Mouse (Mus musculus) bone marrow macrophage, adult 2 months (primary cell): ENCODE results near the gene Map4k3. TPM values are rescaled to one million over a fixed set of nuclear protein-coding genes. Genes with fewer than 3 reads are reported as not detected.
"Not testable (repeated sequence)": the region's sequence is repeated elsewhere in the genome, so short reads cannot be mapped to it uniquely, and the experiment has no call there.

ENCODE experiments used
- H3K27ac ChIP-seq: 2 replicates; pipeline ENCODE4 v1.5.1; 2012; ENCODE audit warnings: low read depth, low read length; ENCODE audit not compliant: insufficient read depth
- H3K4me1 ChIP-seq: 2 replicates; pipeline ENCODE4 v1.6.1; 2012; ENCODE audit warnings: low read length; ENCODE audit not compliant: control insufficient read depth, insufficient read depth
- H3K4me3 ChIP-seq: 2 replicates; pipeline ENCODE4 v1.5.1; 2012; ENCODE audit warnings: mild to moderate bottlenecking, low read length, moderate library complexity; ENCODE audit not compliant: insufficient read depth
- CTCF ChIP-seq: IDR thresholded peaks from 2 replicates; pipeline ENCODE4 v1.5.1; 2012; ENCODE audit warnings: low read depth, mild to moderate bottlenecking, low read length, moderate library complexity
- POLR2A ChIP-seq: IDR thresholded peaks from 2 replicates; pipeline ENCODE4 v1.6.1; 2012; ENCODE audit warnings: mild to moderate bottlenecking, low read depth, low read length, borderline replicate concordance
- polyA plus RNA-seq: library from polyadenylated mRNA; stranded (reverse); fragments of >200 nt; gene quantifications from 2 replicates; pipeline ENCODE4 v1.2.4, GENCODE M21; 2012; ENCODE audit not compliant: missing spikeins, insufficient read depth, insufficient read length

The Map4k3 gene
- polyA plus RNA-seq, 1 experiment, result 31.0 TPM

DNA sequence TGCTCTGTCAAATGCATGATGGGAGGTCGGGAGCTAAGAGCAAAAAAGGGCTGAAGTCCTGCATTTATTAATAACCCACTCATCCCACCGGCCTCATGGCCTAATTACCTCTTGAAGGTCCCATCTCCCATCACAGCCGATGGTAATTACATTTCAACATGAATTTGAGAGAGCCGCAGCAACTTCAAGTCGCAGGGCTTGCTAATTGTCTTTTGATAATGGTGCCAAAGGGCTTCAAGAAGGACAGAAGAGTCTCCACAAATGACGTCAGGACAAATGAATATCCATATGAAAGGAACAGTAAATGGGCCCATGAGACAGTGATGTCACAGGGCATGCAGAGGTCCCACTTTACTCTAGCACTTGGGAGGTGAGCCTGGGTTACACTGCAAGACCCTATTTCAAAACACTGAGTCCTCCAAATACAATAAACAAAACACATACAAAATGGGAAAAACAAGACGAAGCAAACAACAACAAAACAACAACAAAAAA is 153.8 kb downstream of the Map4k3 start:
- Histone ChIP-seq H3K4me1 (no peaks in the 10 kb centered on the region), H3K27ac (no peak overlapping the region), H3K4me3 (no peak overlapping the region)
- TF ChIP-seq POLR2A (no peak), CTCF (no peak)

- TF ChIP-seq POLR2A, result no peak
- no peak for TF ChIP-seq CTCF
- Histone ChIP-seq H3K27ac (no peak overlapping the region), H3K4me3 (no peak overlapping the region), H3K4me1 (no peaks in the 10 kb centered on the region)
Measured at GRCm38 (mm10) chr17:80572187-80572935, 155.9 kb downstream of the Map4k3 start.

GRCm38 (mm10) chr17:80571460-80571859 is 156.8 kb downstream of the Map4k3 start:
- Histone ChIP-seq H3K4me1 (no peaks in the 10 kb centered on the region), H3K27ac (no peak overlapping the region), H3K4me3 (no peak overlapping the region)
- TF ChIP-seq POLR2A (no peak), CTCF (no peak)

DNA sequence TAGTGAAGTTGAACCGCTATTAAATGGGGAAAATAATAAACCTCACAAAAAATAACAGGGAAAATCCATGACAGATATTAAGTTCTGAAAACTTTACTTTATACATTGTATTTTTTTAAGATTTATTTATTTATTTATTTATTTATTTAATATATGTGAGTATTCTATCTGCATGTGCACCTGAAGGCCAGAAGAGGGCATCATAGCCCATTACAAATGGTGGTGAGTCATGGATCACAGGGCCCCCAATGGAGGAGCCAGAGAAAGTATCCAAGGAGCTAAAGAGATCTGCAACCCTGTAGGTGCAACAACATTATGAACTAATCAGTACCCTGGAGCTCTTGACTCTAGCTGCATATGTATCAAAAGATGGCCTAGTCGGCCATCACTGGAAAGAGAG is 158.6 kb downstream of the Map4k3 start:
- not testable (repeated sequence) for H3K27ac ChIP-seq, H3K4me1 ChIP-seq, H3K4me3 ChIP-seq

DNA sequence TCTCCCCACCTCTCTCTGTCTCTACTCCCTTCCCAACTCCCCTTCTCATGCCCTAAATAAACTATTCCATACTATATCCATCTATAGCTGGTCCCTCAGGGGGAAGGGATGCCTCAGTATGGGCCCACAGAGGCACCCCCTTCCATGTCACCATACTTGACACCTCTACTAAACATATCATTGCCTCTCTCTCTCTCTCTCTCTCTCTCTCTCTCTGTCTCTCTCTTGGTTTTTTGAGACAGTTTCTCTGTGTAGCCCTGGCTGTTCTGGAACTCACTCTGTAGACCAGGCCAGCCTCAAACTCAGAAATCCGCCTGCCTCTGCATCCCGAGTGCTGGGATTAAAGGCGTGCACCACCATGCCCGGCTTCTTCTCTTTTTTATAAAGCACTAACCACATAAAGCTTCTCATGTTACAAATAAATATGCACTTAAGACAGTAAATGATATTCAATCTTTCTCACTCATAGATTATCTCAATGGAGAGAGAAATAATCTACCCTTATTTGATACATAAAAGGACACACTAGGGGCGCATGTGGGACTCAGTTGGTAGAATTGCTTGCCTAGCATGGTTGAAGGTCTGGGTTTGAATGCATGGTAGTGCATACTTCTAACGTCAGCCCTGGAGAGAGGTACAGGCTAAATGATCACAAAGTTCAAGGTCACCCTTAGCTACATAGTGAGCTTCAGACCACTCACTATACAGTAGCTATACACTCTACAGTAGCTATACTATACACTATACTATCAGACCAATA is 159.3 kb downstream of the Map4k3 start:
- no peak overlapping the region for H3K4me3 ChIP-seq
- no peak for TF ChIP-seq POLR2A
- no peak for TF ChIP-seq CTCF
- H3K4me1 ChIP-seq, result no peaks in the 10 kb centered on the region
- no peak overlapping the region for H3K27ac ChIP-seq

DNA sequence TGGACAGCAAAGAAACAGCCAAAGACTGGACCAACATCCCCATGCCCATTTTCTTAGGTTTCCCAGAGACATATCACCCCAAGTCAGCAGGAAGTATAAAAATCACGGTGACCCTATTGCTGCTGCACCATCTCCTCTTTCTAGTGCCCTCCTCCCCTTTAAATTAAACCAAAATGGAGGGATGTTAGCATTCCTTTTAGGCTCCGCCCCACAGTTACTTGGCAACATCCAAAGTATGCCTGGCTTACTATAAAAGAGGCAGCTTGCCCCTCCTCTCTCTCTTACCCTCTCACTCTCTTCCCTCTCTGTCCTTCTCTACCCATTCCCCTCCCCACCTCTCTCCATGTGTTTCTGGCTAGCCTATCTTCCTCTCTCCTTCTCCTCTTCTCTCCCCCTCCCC is 159.8 kb downstream of the Map4k3 start:
- Histone ChIP-seq H3K27ac (no peak overlapping the region), H3K4me1 (peaks cover 3% of the 10 kb centered on the region), H3K4me3 (no peak overlapping the region)
- no peak for TF ChIP-seq POLR2A
- TF ChIP-seq CTCF, result no peak

DNA sequence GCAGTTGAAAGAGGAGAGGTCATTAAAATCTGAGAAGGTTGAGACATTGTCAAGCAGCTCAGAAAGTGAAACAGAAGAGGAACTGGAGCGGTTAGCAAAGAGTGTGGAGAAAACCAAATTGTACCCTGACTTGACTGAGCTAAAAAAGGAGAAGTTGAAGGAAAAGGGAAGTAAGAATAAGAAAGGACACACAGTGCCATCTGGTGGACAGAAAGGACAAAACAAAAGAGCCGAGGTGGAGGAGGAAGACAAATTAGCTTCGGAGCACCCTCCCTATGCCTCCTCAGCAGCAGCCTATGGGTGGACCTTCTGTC is 163.7 kb downstream of the Map4k3 start:
- peaks cover 3% of the 10 kb centered on the region for H3K4me1 ChIP-seq
- TF ChIP-seq POLR2A, result no peak
- no peak for TF ChIP-seq CTCF
- H3K4me3 ChIP-seq, result peak overlapping the region; percentile 71
- peak overlapping the region; percentile 88 for H3K27ac ChIP-seq

- H3K4me1 ChIP-seq, result not testable (repeated sequence)
- peak overlapping the region; percentile 71 for H3K4me3 ChIP-seq
- H3K27ac ChIP-seq, result peak overlapping the region; percentile 88
Measured at GRCm38 (mm10) chr17:80563762-80564610, 164.3 kb downstream of the Map4k3 start.

DNA sequence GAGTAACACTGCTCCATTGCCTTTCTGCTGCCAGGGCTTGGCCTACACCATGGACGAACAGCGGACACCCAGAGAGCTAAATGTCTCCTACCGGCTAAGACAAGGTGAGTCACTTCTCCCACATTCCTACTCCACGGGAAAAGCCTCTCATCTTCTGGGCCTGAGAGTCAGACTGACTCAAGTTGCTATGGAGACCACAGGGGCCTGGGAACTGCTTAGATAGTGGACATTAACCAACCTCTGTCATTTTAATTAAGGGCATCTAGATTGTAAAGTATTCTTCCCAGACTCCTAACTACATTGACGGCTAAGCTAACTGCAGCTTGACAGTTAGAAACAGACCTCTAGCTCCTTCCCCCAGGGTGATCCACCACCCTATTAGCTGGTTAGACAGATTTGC is 165.5 kb downstream of the Map4k3 start:
- no peak overlapping the region for H3K4me3 ChIP-seq
- H3K27ac ChIP-seq, result no peak overlapping the region
- TF ChIP-seq POLR2A, result no peak
- no peak for TF ChIP-seq CTCF

More for the DNA sequence above, 165.5 kb downstream of the Map4k3 start:
- peaks cover 3% of the 10 kb centered on the region for H3K4me1 ChIP-seq
